Mouse (Mus musculus): ENCODE results near the gene Nkx1-2. TPM values are rescaled to one million over a fixed set of nuclear protein-coding genes. Genes with fewer than 3 reads are reported as not detected.

Gene Nkx1-2
- polyA plus RNA-seq (2011; ENCODE audit: insufficient read length, low read depth, missing spikeins) = not detected in 2 replicates

GRCm38 (mm10) chr7:132599071-132599975 is at the start of gene Nkx1-2:
Gene Nkx1-2, minus strand, starts transcription at chr7:132599637.
- TF ChIP-seq POLR2A (IDR thresholded peaks at IDR 0.05; ENCODE audit: low read depth, low read length) (no peak), CTCF (IDR thresholded peaks at IDR 0.05; ENCODE audit: borderline replicate concordance, insufficient read depth, low read length) (no peak)
- peak within 1 kb of the TSS; percentile 3; the same call in 1 of the 2 replicates for H3K4me3 ChIP-seq (ENCODE audit: insufficient read depth, low read length)
- H3K27ac ChIP-seq (ENCODE audit: insufficient read depth, low read length) = no peak within 1 kb of the TSS
- H3K4me1 ChIP-seq (ENCODE audit: control insufficient read depth, insufficient read depth, low read length) = no peaks in the 10 kb centered on the region

GRCm38 (mm10) chr7:132646514-132646913 is 47.1 kb upstream of the Nkx1-2 start:
- Histone ChIP-seq H3K4me1 (ENCODE audit: control insufficient read depth, insufficient read depth, low read length) (no peaks in the 10 kb centered on the region), H3K4me3 (ENCODE audit: insufficient read depth, low read length) (no peak overlapping the region), H3K27ac (ENCODE audit: insufficient read depth, low read length) (no peak overlapping the region)
- no peak for TF ChIP-seq CTCF (IDR thresholded peaks at IDR 0.05; ENCODE audit: borderline replicate concordance, insufficient read depth, low read length)
- no peak for TF ChIP-seq POLR2A (IDR thresholded peaks at IDR 0.05; ENCODE audit: low read depth, low read length)

DNA sequence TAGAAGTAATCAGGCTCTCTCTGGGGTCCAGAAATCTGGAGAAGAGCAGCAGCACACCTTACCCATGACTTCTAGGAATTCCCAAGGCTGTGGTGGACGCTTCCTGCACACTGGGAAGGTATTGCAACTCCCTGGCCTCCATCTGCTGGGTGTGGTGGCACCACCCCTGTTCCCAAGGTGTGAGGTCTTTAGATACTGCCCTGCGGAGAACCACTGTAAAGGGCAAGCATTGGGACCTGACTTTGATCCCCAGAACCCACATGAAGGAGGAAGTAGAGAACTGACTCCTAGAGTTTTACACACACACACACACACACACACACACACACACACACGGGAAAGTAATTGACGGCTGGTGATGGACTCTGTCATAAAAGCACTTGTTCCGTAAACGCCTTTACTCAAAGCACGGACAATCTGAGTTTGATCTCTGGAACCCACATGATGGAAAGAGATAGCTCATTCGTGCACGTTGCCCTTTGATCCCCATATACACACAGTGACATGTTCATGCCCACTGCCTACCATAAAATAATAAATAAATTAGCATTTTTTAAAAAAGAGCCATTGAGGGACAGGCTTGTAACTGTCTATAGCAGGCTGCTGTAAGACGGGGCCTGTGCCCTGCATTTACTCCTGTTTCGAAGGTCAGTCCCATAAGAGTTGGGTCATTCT is 45.3 kb upstream of the Nkx1-2 start:
- H3K27ac ChIP-seq (ENCODE audit: insufficient read depth, low read length) = no peak overlapping the region
- H3K4me3 ChIP-seq (ENCODE audit: insufficient read depth, low read length) = no peak overlapping the region
- no peaks in the 10 kb centered on the region for H3K4me1 ChIP-seq (ENCODE audit: control insufficient read depth, insufficient read depth, low read length)
- TF ChIP-seq POLR2A (IDR thresholded peaks at IDR 0.05; ENCODE audit: low read depth, low read length) = no peak
- no peak for TF ChIP-seq CTCF (IDR thresholded peaks at IDR 0.05; ENCODE audit: borderline replicate concordance, insufficient read depth, low read length)

- Histone ChIP-seq H3K4me3 (ENCODE audit: insufficient read depth, low read length) (no peak overlapping the region), H3K27ac (ENCODE audit: insufficient read depth, low read length) (no peak overlapping the region), H3K4me1 (ENCODE audit: control insufficient read depth, insufficient read depth, low read length) (no peaks in the 10 kb centered on the region)
- TF ChIP-seq CTCF (IDR thresholded peaks at IDR 0.05; ENCODE audit: borderline replicate concordance, insufficient read depth, low read length) = no peak
- TF ChIP-seq POLR2A (IDR thresholded peaks at IDR 0.05; ENCODE audit: low read depth, low read length) = no peak
These were observed 42.2 kb upstream of the Nkx1-2 start for GRCm38 (mm10) chr7:132641606-132642005.

DNA sequence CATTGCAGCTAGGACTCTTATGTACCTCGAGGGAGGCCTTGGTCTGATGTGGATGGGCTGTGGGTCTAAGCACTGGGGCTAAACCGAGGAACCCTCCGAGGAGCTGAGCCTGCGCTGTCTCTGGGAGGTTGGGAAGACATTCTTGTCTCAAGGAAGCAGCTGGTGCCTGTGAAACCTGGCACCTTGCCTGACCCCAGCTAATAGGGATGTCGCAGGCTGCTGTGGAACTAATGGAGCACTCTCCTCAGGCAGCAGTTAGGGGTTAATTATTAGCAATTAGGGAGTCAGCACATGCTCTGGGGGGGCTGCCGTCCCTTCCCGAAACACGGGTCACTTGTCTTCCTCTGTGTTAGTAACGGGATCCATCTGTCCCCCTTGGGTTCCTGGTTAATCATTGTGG is 41.5 kb upstream of the Nkx1-2 start:
- Histone ChIP-seq H3K27ac (ENCODE audit: insufficient read depth, low read length) (no peak overlapping the region), H3K4me3 (ENCODE audit: insufficient read depth, low read length) (no peak overlapping the region), H3K4me1 (ENCODE audit: control insufficient read depth, insufficient read depth, low read length) (no peaks in the 10 kb centered on the region)
- TF ChIP-seq CTCF (IDR thresholded peaks at IDR 0.05; ENCODE audit: borderline replicate concordance, insufficient read depth, low read length) (no peak), POLR2A (IDR thresholded peaks at IDR 0.05; ENCODE audit: low read depth, low read length) (no peak)

DNA sequence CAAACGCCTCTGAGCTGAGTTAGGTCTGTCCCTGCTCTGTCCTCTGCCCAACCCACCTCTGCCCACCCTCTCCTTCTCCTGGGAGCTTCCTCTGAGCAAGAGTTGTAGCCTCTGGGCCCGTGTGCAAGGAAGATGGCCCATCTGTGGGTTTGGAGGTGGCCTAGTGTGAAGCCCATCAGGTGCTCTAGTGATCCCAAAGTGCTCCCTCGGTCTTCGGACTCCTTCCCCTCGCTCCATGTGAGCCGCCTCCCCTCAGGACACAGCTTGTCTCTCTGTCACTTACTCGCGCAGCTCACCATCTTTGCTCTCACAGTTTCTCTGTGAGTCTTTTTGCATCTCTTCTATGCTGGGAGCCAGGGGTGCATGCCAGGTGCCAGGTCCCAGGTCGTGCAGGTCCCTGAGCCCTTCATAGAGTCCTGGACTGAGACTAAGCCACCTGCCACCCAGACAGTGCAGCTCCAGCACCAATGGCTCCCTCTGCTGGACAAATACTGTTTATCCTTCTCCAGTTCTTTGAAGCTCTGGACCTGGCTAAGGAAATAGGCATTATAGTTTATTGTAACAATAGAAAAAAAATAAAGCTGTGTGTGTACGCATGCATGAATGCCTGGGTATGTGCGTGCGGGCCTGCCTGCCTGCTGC is 39.1 kb upstream of the Nkx1-2 start:
- no peaks in the 10 kb centered on the region for H3K4me1 ChIP-seq (ENCODE audit: control insufficient read depth, insufficient read depth, low read length)
- H3K4me3 ChIP-seq (ENCODE audit: insufficient read depth, low read length) = no peak overlapping the region
- TF ChIP-seq CTCF (IDR thresholded peaks at IDR 0.05; ENCODE audit: borderline replicate concordance, insufficient read depth, low read length) = peak; percentile 73
- no peak for TF ChIP-seq POLR2A (IDR thresholded peaks at IDR 0.05; ENCODE audit: low read depth, low read length)
- H3K27ac ChIP-seq (ENCODE audit: insufficient read depth, low read length) = no peak overlapping the region

DNA sequence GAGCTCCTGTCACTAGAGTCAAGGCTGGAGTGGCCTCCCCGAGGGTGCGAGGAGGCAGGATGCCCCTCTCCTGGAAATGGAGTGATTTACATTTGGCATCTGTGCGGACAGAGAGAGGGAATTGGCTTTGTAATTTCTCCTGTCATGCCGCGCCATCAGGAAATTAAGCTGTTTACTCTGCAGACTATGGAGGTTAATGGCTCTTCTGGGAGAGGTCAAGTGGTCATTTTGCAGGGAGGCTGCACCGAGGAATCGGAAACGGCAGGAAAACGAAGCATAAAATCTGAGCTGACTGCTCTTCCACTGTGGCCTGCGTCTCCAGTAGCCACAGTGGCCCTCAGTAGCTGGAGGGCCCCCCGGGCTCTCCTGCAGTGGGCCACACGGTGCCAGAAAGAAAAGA is 37.9 kb upstream of the Nkx1-2 start:
- no peak overlapping the region for H3K27ac ChIP-seq (ENCODE audit: insufficient read depth, low read length)
- no peak overlapping the region for H3K4me3 ChIP-seq (ENCODE audit: insufficient read depth, low read length)
- TF ChIP-seq CTCF (IDR thresholded peaks at IDR 0.05; ENCODE audit: borderline replicate concordance, insufficient read depth, low read length) (no peak), POLR2A (IDR thresholded peaks at IDR 0.05; ENCODE audit: low read depth, low read length) (no peak)
- no peaks in the 10 kb centered on the region for H3K4me1 ChIP-seq (ENCODE audit: control insufficient read depth, insufficient read depth, low read length)

GRCm38 (mm10) chr7:132631313-132631712 is 31.9 kb upstream of the Nkx1-2 start:
- Histone ChIP-seq H3K27ac (ENCODE audit: insufficient read depth, low read length) (no peak overlapping the region), H3K4me3 (ENCODE audit: insufficient read depth, low read length) (no peak overlapping the region), H3K4me1 (ENCODE audit: control insufficient read depth, insufficient read depth, low read length) (no peaks in the 10 kb centered on the region)
- TF ChIP-seq CTCF (IDR thresholded peaks at IDR 0.05; ENCODE audit: borderline replicate concordance, insufficient read depth, low read length) = no peak
- TF ChIP-seq POLR2A (IDR thresholded peaks at IDR 0.05; ENCODE audit: low read depth, low read length) = no peak

GRCm38 (mm10) chr7:132627448-132627847 is 28.0 kb upstream of the Nkx1-2 start:
- no peak overlapping the region for H3K4me3 ChIP-seq (ENCODE audit: insufficient read depth, low read length)
- TF ChIP-seq POLR2A (IDR thresholded peaks at IDR 0.05; ENCODE audit: low read depth, low read length) = no peak
- no peak for TF ChIP-seq CTCF (IDR thresholded peaks at IDR 0.05; ENCODE audit: borderline replicate concordance, insufficient read depth, low read length)
- no peaks in the 10 kb centered on the region for H3K4me1 ChIP-seq (ENCODE audit: control insufficient read depth, insufficient read depth, low read length)
- H3K27ac ChIP-seq (ENCODE audit: insufficient read depth, low read length) = no peak overlapping the region
